ENCODE assay signal across 7 mouse cellular contexts in the genomic region with DNA sequence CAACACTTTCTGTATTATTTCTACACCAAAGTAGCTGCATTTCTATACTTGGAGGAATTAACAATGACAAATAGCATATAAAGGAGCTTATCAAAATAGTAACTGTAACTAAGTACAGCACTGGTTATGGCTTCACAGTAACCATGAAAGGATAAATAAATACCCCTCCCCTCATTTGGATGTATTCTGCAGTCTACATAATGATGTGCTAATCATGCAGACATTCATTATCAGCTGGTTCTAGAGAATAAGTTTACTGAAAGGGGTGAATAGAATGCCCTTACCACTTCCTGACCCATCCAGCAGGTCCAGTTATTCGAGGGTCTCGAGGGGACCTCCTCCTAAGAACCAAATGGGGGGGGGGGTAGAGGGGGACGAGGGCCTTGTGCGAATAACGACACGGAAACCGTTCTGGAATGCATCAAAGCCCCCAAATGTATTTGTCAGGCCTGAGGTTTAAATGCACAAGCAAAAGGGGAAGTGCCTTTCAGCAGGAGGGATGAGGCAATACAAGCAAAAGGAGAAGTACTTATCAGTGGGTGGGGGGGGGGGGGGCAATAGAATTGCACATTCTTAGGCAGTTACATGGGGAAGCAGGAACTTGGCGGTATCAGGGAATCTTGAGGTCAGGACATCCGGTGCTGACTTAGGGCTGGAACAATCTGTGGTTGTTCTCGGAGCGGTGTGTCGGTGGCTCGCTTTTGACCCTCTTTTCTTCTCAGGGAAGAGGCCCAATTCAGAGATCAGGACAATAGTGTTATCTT.
DNase-seq lines count a peak whose midpoint lies in the region; ATAC-seq and TF ChIP-seq lines count a peak whose summit lies in the region.
"Not testable (repeated sequence)": the region's sequence is repeated elsewhere in the genome, so short reads cannot be mapped to it uniquely, and the experiment has no call there.

No protein-coding gene starts in this region.

- H3K9ac ChIP-seq in liver, adult 2 months (ENCODE audit: low read depth, low read length) = not testable (repeated sequence)

- H3K4me3 ChIP-seq in bone marrow, adult 2 months (replicated peaks; ENCODE audit: control insufficient read depth, low read depth, low read length); kidney, adult 2 months (ENCODE audit: insufficient read depth, low read depth, low read length); liver, adult 2 months (ENCODE audit: insufficient read depth, low read depth, low read length): not testable (repeated sequence)

- WGBS in bone marrow, adult 2 months = 3% methylated on average over 13 of the region's 13 CpGs
- 68% methylated on average over 13 of the region's 13 CpGs for WGBS in kidney, adult 2 months
- WGBS in liver, adult 2 months = 62% methylated on average over 13 of the region's 13 CpGs

- peak overlapping the region; percentile 39; the same call in 1 of the 2 replicates for H3K27ac ChIP-seq in bone marrow, adult 2 months (ENCODE audit: control insufficient read depth, insufficient read depth, low read depth, low read length, poor library complexity)
- H3K27ac ChIP-seq in kidney, adult 2 months (ENCODE audit: insufficient read depth, low read depth, low read length); liver, adult 2 months (replicated peaks; ENCODE audit: insufficient read depth, low read depth, low read length): not testable (repeated sequence)

- H3K36me3 ChIP-seq in kidney, adult 2 months (ENCODE audit: control insufficient read depth, insufficient read depth, low read length); liver, adult 2 months (ENCODE audit: control insufficient read depth, insufficient read depth, low read length): not testable (repeated sequence)

- peak; percentile 88 for DNase-seq in 416B (ENCODE audit: low read depth)
- peak; percentile 21 to 63 for DNase-seq in heart, adult 18-20 months
- peak; percentile 12 for DNase-seq in kidney, adult 2 months
- peak; percentile 7 for DNase-seq in liver, adult 2 months (ENCODE audit: extremely low read depth, low read depth, low spot score)
- DNase-seq in lung, postnatal 36 days = peak; percentile 44

- peak; percentile 41; the same call in 1 of the 2 replicates for ATAC-seq in neutrophil, adult 5-6 weeks (ENCODE audit: extremely low read depth, insufficient number of reproducible peaks, low FRiP score, poor library complexity, severe bottlenecking)

- H3K79me2 ChIP-seq in liver, adult 2 months (ENCODE audit: control insufficient read depth, insufficient read depth, low read length) = not testable (repeated sequence)

- not testable (repeated sequence) for H3K27me3 ChIP-seq in kidney, adult 2 months (replicated peaks; ENCODE audit: control insufficient read depth, insufficient read depth, low read length); liver, adult 2 months (ENCODE audit: control insufficient read depth, insufficient read depth, low read length)

- TF ChIP-seq POLR2A in bone marrow, adult 2 months (IDR thresholded peaks at IDR 0.05; ENCODE audit: borderline replicate concordance, control insufficient read depth, low read depth, low read length); kidney, adult 2 months (IDR thresholded peaks at IDR 0.05; ENCODE audit: low read depth, low read length); liver, adult 2 months (IDR thresholded peaks at IDR 0.05; ENCODE audit: extremely low read depth, insufficient read depth, low read length): not testable (repeated sequence)

- H3K4me1 ChIP-seq in bone marrow, adult 2 months (ENCODE audit: control insufficient read depth, insufficient read depth, low read length); kidney, adult 2 months (ENCODE audit: control insufficient read depth, insufficient read depth, low read length); liver, adult 2 months (ENCODE audit: control insufficient read depth, insufficient read depth, low read length): not testable (repeated sequence)

- TF ChIP-seq CTCF in bone marrow, adult 2 months (IDR thresholded peaks at IDR 0.05; ENCODE audit: control insufficient read depth, insufficient read depth, low read length); kidney, adult 2 months (conservative IDR thresholded peaks at IDR 0.05; ENCODE audit: insufficient read depth, insufficient read length, low read depth, low read length); liver, adult 2 months (IDR thresholded peaks at IDR 0.05; ENCODE audit: low read depth, low read length): not testable (repeated sequence)

Comparison
In these comparisons a context has a peak if more than half of its experiments do, and no peak if none do; other contexts are left out.
1. DNase-seq: peak in every context shown above with its lines; median percentile 88 in 416B; 44 in lung, postnatal 36 days; 42 in heart, adult 18-20 months; 12 in kidney, adult 2 months; 7 in liver, adult 2 months.